Mouse (Mus musculus) heart, embryonic 12.5 days (tissue): Measurements from ENCODE around the gene Gjb1. TPM values are rescaled to one million over a fixed set of nuclear protein-coding genes. Genes with fewer than 3 reads are reported as not detected.

Experiments used
- polyA plus RNA-seq: library from polyadenylated mRNA; unstranded; fragments of >200 nt; fragmentation: Nextera tagmentation; extraction: Ambion mirVana; gene quantifications from 2 replicates; pipeline ENCODE4 v1.2.1, GENCODE M21; 2016

Gjb1 gene
- polyA plus RNA-seq, 1 experiment from 2014 or later = 0.66 TPM

Other genes with a start within 250 kb of the Gjb1 start
- 47.4 and 49.5 TPM in 2 replicates for gene Snx12, start 153.8 kb upstream of the Gjb1 start, polyA plus RNA-seq
- gene Foxo4, start 121.8 kb upstream of the Gjb1 start, polyA plus RNA-seq = 1.4 and 1.7 TPM in 2 replicates
- not detected in 2 replicates for gene Gm614, start 112.4 kb upstream of the Gjb1 start, polyA plus RNA-seq
- 10.7 and 11.8 TPM in 2 replicates for gene Il2rg, start 108.1 kb upstream of the Gjb1 start, polyA plus RNA-seq
- gene Gm20489, start 107.4 kb upstream of the Gjb1 start, polyA plus RNA-seq = not detected in 2 replicates
- gene Med12, start 102.3 kb upstream of the Gjb1 start, polyA plus RNA-seq = 30.5 and 30.7 TPM in 2 replicates
- 2.2 and 2.9 TPM in 2 replicates for gene Nlgn3, start 77.2 kb upstream of the Gjb1 start, polyA plus RNA-seq
- 29.9 and 30.0 TPM in 2 replicates for gene Zmym3, start 44.5 kb downstream of the Gjb1 start, polyA plus RNA-seq
- 290 and 312 TPM in 2 replicates for gene Nono, start 52.9 kb downstream of the Gjb1 start, polyA plus RNA-seq
- 52.7 and 54.9 TPM in 2 replicates for gene Itgb1bp2, start 72.7 kb downstream of the Gjb1 start, polyA plus RNA-seq
- 12.5 TPM in 2 replicates for gene Taf1, start 156.4 kb downstream of the Gjb1 start, polyA plus RNA-seq